Mouse (Mus musculus) MEL (cell line): ENCODE results near the gene Podnl1.

Experiments used
- CHD2 ChIP-seq: IDR thresholded peaks from 2 replicates; pipeline ENCODE4 v1.6.1; 2011; ENCODE audit warnings: low read length, improper control_type of control experiment
- CTCF ChIP-seq, 3 experiments: IDR thresholded peaks in 2 of 3; conservative IDR thresholded peaks in 1 of 3; 2 replicates each; pipeline ENCODE4 v1.5.1; 2011 to 2012; ENCODE audit warnings: low read length in 3 of 3, low read depth in 2 of 3, mild to moderate bottlenecking in 2 of 3, improper control_type of control experiment in 1 of 3, inconsistent platforms in 1 of 3, mixed read lengths in 1 of 3, moderate library complexity in 1 of 3; ENCODE audit not compliant: control insufficient read depth in 1 of 3, insufficient read depth in 1 of 3, poor library complexity in 1 of 3, severe bottlenecking in 1 of 3
- GATA1 ChIP-seq: IDR thresholded peaks from 2 replicates; pipeline ENCODE4 v1.6.1; 2011; ENCODE audit warnings: low read depth, low read length, improper control_type of control experiment
- JUND ChIP-seq: IDR thresholded peaks from 2 replicates; pipeline ENCODE4 v1.6.1; 2011; ENCODE audit warnings: low read depth, mild to moderate bottlenecking, improper control_type of control experiment, low read length
- MAX ChIP-seq: IDR thresholded peaks from 2 replicates; pipeline ENCODE4 v1.6.1; 2011; ENCODE audit warnings: low read length, improper control_type of control experiment
- NELFE ChIP-seq: IDR thresholded peaks from 2 replicates; pipeline ENCODE4 v1.6.1; 2011; ENCODE audit warnings: low read depth, low read length, improper control_type of control experiment
- NRF1 ChIP-seq: IDR thresholded peaks from 2 replicates; pipeline ENCODE4 v1.6.1; 2014; ENCODE audit warnings: low read depth, mild to moderate bottlenecking, inconsistent platforms, low read length, improper control_type of control experiment, moderate library complexity; ENCODE audit not compliant: poor library complexity, insufficient read depth, severe bottlenecking
- POLR2AphosphoS2 ChIP-seq: IDR thresholded peaks from 2 replicates; pipeline ENCODE4 v1.6.1; 2011; ENCODE audit warnings: low read length, improper control_type of control experiment
- POLR2AphosphoS5 ChIP-seq: IDR thresholded peaks from 2 replicates; pipeline ENCODE4 v1.6.1; 2012; ENCODE audit warnings: low read depth, borderline replicate concordance, mild to moderate bottlenecking, inconsistent platforms, low read length, moderate library complexity, mixed read lengths
- RAD21 ChIP-seq: IDR thresholded peaks from 2 replicates; pipeline ENCODE4 v1.6.1; 2011; ENCODE audit warnings: mild to moderate bottlenecking, low read depth, low read length, improper control_type of control experiment
- SMC3 ChIP-seq: IDR thresholded peaks from 2 replicates; pipeline ENCODE4 v1.6.1; 2011; ENCODE audit warnings: low read depth, low read length, improper control_type of control experiment
- TAL1 ChIP-seq: IDR thresholded peaks from 2 replicates; pipeline ENCODE4 v1.6.1; 2012; ENCODE audit warnings: mild to moderate bottlenecking, inconsistent platforms, low read length, moderate library complexity, mixed read lengths

GRCm38 (mm10) chr8:84101476-84102270, 24.1 kb upstream of the Podnl1 start:
- TF ChIP-seq RAD21 (no peak), CTCF (IDR thresholded peaks at IDR 0.05 in 2 of 3, conservative IDR thresholded peaks at IDR 0.05 in 1 of 3; ENCODE audit: control insufficient read depth in 1 of 3, insufficient read depth in 1 of 3, low read depth in 2 of 3, low read length in 3 of 3, poor library complexity in 1 of 3, severe bottlenecking in 1 of 3) (no peak), CHD2 (no peak), POLR2AphosphoS5 (no peak), JUND (no peak), NELFE (no peak), SMC3 (no peak), TAL1 (no peak), GATA1 (no peak), MAX (no peak), POLR2AphosphoS2 (no peak), NRF1 (no peak)
